In genomic region chr19:29955454-29955853, GRCm38 (mm10) we compare ENCODE assay signal across 27 mouse cellular contexts. TPM values are rescaled to one million over a fixed set of nuclear protein-coding genes. Genes with fewer than 3 reads are reported as not detected.
"Had no signal": no experiment of that assay in that cellular context is flagged by ENCODE, and none has a peak within 500 bp of the region (broad histone marks: within the 10 kb centered on the region; RNA-seq: fewer than 3 reads in every experiment).

No protein-coding gene starts in this region.

- H3K9ac ChIP-seq: lung, embryonic 14.5 days; midbrain, embryonic 12.5 days; neural tube, embryonic 13.5 days; neural tube, embryonic 15.5 days had no signal

- DNase-seq: lung, adult 18-20 months; lung, embryonic 14.5 days; lung, postnatal 10 days; lung, postnatal 4 days; midbrain, embryonic 14.5 days; retina, postnatal 1 day; right cerebral cortex, adult 18-20 months; right cerebral cortex, postnatal 25 days; right cerebral cortex, postnatal 4 days; spleen, adult 18-20 months; thymus, adult 2 months; thymus, postnatal 25 days; thymus, postnatal 4 days had no signal

- H3K4me2 ChIP-seq: lung, embryonic 14.5 days; midbrain, embryonic 12.5 days; neural tube, embryonic 13.5 days; neural tube, embryonic 15.5 days had no signal

- H3K4me3 ChIP-seq: midbrain, embryonic 10.5 days; midbrain, embryonic 12.5 days; myocyte; neural tube, embryonic 13.5 days; neural tube, embryonic 15.5 days had no signal

- H3K9me3 ChIP-seq: midbrain, embryonic 10.5 days; midbrain, embryonic 12.5 days; neural tube, embryonic 13.5 days; neural tube, embryonic 15.5 days had no signal

- H3K27ac ChIP-seq: midbrain, embryonic 10.5 days; midbrain, embryonic 12.5 days; neural tube, embryonic 13.5 days; neural tube, embryonic 15.5 days had no signal

- H3K36me3 ChIP-seq: midbrain, embryonic 10.5 days; midbrain, embryonic 12.5 days; neural tube, embryonic 13.5 days; neural tube, embryonic 15.5 days had no signal

- ATAC-seq: midbrain, embryonic 16.5 days had no signal

- H3K27me3 ChIP-seq: midbrain, embryonic 12.5 days; neural tube, embryonic 13.5 days; neural tube, embryonic 15.5 days had no signal

- H3K4me1 ChIP-seq: midbrain, embryonic 10.5 days; midbrain, embryonic 12.5 days; neural tube, embryonic 13.5 days; neural tube, embryonic 15.5 days had no signal

RNA-seq across cellular contexts. Expression of gene Il33, which starts 30.5 kb away (rescaled TPM):
- total RNA-seq: megakaryocyte, adult 5-6 weeks; megakaryocyte-erythroid progenitor cell, adult 5-6 weeks had no signal

RNA-seq across cellular contexts. Expression of gene Trpd52l3, which starts 48.1 kb away (rescaled TPM):
- total RNA-seq: megakaryocyte, adult 5-6 weeks; megakaryocyte-erythroid progenitor cell, adult 5-6 weeks had no signal
- polyA plus RNA-seq: lung, embryonic 14.5 days; lung, embryonic 16.5 days; midbrain, embryonic 10.5 days; midbrain, embryonic 12.5 days; midbrain, embryonic 14.5 days; midbrain, embryonic 16.5 days; myocyte; neural tube, embryonic 11.5 days; neural tube, embryonic 13.5 days; neural tube, embryonic 15.5 days; small intestine, adult 2 months; stomach, embryonic 14.5 days; stomach, embryonic 16.5 days; urinary bladder, adult 2 months had no signal
